Mouse (Mus musculus) B cell, adult 2 months (primary cell): Measurements from ENCODE around the gene Senp8.
"Not testable (repeated sequence)": the region's sequence is repeated elsewhere in the genome, so short reads cannot be mapped to it uniquely, and the experiment has no call there.

ENCODE experiments used
- DNase-seq, 2 experiments: peaks; one replicate each; pipeline ENCODE4 v3.0.0; 2022

Gene Senp8

GRCm38 (mm10) chr9:59750267-59751065 is at the start of gene Senp8, which contains the start of gene Myo9a:
TSS of gene Senp8 (minus strand) at chr9:59750710.
TSS of gene Myo9a (plus strand) at chr9:59750896.
- DNase-seq = peak; percentile 100

- not testable (repeated sequence) for DNase-seq
Observed at GRCm38 (mm10) chr9:59766966-59767461, 16.5 kb upstream of the Senp8 start.

DNA sequence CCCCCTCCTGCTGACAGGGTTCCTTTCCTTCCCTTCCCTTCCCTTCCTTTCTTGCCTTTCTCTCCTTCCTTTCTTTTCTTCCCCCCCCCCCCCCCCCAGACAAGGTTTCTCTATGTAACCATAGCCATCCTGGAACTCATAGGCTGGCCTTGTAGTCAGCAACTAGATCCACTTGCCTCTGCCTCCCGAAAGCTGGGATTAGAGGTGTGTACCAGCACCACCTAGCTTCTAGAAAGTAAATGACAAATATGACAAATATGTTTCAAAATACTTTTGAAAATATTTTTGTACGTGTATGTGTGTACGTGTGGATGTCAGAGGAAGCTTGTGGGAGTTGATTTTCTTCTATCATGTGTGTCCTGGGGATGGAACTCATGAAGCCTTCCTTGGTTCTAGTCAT is 10.0 kb upstream of the Senp8 start:
- no peak for DNase-seq

- not testable (repeated sequence) for DNase-seq
Observed at GRCm38 (mm10) chr9:59757016-59757415, 6.5 kb upstream of the Senp8 start.

DNA sequence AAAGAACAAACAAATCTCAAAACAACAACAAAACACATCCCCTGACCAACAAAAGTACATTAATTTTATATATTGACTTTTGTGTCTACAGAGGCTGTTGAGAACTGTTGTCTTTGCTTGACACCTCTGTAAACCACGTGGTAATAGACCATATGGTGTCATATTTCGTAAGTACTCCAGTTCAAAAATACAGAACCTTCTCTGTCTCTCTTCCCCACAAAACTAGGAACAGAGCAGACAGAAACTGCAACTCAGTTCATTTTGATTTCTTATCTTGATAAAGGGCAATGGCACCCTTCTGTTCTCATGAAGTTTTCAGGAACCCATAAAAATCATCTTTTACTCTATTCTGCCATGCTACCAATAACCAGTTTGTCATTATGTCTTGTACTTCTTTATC is 4.7 kb upstream of the Senp8 start:
- DNase-seq = no peak

- no peak for DNase-seq
Observed at GRCm38 (mm10) chr9:59751966-59752365, 1.5 kb upstream of the Senp8 start.

- DNase-seq = peak in 1 of 2 experiments; percentile 76
Observed at GRCm38 (mm10) chr9:59751066-59751581, 614 bp upstream of the Senp8 start.

DNA sequence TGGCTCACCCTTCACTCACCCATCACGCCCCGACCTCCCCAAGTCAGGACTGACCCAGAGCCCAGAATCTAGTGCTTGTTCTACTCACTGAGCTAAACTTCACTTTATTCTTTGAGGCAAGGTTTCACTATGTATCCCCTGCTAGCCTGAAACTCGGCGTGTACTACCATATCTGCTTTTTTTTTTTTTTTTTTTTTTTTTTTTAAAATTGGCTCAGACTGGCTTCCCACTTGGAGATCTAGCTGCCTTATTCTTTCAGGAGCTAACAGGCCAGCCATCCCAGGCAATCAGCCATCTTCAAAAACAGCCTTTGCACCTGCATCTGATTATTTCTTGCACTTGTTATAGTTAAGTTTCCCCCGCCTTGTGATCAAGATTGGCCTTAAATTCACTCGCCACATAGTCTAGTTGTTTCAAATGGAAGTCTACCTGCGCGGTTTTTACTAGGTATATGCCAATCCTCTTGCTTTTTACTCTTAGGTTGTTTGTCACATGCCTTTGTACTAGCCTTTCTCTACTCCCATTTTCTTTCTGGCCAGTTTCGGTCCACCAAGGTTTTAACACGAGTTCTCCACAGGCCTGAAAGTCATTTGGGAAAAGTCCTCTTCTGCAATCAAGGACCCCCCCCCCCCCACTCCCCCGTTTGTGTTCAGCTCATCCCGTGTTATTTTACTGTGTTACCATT is 787 bp downstream of the Senp8 start:
- DNase-seq = no peak

DNA sequence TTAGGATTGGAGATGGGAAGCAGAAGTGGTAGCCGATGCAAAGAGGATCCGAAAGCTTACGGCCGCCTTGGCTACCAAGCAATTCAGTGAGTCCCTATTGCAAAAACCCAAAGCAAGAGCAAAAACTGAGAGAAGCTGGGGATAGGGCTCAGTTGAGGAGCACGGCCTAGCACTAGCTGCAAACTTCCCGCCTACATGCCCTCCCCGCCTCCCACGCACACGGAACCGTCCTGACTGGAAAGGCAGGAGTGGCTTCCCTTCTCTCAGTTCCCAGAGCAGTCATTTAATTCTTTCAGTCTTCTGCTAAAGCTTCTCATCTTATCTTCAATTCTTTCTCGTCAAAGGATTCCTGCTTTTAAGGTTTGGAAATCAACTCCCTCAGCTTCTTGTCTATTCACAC is 1.5 kb downstream of the Senp8 start:
- DNase-seq = no peak

DNA sequence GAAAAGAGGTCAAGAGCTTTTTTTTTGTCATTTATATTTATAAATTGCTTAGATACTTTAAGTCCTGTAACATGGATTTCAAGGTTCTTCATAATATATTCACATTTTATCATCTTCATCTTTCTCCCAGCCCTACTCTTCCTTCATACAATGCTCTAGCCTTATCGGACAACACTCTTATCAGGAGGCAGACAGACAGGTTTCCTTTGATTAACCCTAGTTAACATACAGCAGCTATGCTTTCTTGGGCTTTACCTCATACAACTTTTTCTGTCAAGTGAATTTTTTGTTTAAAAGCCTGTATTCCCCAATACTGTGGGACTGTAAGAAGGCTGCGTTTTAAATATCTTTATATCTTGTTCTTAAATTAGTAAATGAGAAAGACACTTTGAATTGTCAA is 2.1 kb downstream of the Senp8 start:
- no peak for DNase-seq

DNA sequence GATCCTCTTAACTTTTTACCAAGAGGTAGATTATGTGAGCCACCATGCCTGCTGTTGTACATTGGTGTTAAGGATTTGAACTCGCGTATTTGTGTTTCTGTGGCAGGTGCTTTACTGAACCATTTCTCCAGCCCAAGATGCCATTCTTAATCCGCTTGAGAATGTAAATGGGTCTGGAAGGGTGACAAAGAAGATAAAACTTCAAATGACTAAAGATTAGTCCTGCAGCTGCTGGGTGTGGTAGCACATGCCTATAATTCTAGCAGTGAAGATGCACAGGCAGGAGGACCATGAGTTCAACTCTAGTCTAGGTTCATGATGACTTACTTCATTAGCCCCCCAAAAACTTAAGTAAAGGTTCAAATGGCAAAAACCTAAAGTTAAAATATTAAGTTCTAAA is 6.6 kb downstream of the Senp8 start:
- DNase-seq = no peak

- DNase-seq = no peak
Observed at GRCm38 (mm10) chr9:59740593-59740992, 9.9 kb downstream of the Senp8 start.

DNA sequence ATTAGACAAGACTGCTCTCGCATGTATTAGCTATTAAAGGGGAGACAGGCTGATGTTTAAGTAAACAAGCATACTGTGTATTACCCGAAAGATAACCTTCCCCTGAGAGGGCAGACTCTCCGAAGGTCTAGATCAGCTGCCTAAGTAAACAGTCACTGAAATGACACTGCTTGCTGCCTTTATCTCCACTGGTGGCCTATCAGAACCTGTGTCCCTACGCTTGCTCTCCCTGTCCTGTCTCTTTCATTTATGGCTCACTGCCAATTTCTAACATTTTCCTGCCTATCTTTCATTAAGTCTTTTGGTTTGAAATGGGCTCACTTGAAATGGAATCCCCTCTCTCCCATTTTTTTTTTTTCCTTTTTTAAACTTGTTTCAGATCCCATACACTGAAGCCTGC is 15.1 kb downstream of the Senp8 start:
- no peak for DNase-seq

- no peak for DNase-seq
Observed at GRCm38 (mm10) chr9:59733075-59733474, 17.4 kb downstream of the Senp8 start.

- no peak for DNase-seq
Observed at GRCm38 (mm10) chr9:59731136-59731535, 19.4 kb downstream of the Senp8 start.

- no peak for DNase-seq
Observed at GRCm38 (mm10) chr9:59727569-59728286, 22.8 kb downstream of the Senp8 start.

GRCm38 (mm10) chr9:59725515-59725914 is 25.0 kb downstream of the Senp8 start:
- DNase-seq = no peak

DNA sequence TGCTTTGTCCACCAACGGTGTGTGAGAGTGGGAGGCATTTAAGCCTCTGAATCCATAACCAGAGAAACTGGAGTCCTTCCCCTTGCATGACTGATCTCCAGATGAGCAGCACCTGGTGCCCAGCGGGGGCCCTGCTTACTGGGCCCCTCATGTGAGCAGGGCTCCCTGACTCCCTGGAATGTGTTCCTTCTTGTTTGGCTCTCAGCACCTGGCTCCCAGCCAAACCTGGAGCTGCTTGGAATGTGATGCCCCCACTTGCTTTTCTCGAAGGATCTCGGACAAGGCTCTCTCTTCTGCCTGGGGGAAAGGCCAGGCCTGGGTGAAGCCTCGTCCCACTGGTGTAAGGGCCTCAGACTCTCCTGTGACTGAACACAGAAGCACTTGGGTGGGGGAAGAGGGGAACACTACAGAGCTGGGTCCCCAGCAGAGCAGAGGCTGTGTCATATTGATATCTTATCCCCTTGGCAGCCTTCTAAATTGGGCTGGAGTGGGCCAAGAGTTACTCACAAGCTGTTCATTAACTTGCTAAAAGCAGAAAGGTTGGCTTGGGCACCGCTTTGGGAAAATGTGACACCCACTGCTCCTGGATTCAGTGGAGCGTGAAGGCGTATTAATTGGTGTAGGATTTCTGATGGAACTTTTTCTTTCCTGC is 26.6 kb downstream of the Senp8 start:
- DNase-seq = no peak

DNA sequence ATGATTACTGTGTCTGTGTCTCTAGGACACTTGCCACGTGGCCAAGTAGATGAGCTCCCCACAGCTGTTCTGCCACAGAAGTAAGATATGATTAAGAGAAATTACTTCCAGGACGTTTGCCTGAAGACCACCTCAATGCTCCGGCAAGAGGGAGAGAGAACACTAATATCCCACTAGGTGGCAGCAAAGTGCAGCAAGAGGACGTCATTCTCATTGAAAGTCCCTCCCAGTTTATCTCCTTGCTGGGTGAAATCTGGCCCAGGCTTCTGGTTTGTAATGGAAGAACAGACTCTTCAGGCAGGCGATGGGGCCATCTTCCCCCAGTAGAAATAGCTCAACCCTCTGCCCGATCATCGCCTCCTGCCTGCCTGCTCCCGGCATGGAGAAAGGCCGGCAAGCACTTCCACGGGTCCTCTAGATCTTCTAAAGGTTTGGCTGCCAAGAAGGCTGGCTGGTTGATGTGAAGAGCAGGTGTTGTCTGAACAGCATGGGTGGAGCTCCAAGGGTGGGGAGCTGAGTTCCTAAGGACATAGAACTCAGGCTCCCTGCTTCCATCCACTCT is 27.3 kb downstream of the Senp8 start:
- DNase-seq = peak; percentile 70 to 73

DNA sequence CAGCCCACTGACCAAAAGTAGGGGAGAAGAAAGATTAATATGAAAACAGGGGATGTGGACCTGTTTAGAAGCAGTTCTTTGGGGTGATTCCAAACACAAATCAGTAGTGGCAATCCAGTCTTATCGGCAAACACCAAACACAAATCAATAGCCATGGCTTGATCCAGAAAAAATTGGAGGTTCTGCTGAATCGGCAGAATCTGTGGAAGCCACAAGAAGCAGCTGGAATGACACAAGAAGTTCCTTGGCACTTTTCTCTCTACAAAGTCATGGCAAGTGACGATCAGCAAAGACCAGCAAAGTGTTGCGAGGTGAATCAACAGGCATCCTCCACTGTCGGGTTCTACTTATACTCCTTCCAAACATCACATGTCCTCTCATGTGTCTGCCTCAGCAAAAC is 29.4 kb downstream of the Senp8 start:
- DNase-seq = no peak

DNA sequence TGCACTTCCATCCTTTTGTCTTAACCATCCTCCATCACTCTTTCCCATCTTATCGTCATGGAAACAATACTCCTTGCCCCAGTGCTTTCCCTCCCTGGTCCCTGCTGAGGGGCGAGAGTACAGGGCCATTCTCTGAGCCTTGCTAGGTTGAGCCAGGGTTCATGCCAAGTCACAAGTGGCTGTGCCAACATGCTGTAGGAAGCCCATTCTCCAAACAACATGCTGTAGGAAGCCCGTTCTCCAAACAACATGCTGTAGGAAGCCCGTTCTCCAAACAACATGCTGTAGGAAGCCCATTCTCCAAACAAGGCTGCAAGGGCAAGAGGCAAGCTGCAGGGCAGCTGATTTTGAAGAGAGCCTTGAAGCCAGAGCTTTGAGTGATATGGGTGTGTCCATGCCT is 32.3 kb downstream of the Senp8 start:
- DNase-seq = no peak

DNA sequence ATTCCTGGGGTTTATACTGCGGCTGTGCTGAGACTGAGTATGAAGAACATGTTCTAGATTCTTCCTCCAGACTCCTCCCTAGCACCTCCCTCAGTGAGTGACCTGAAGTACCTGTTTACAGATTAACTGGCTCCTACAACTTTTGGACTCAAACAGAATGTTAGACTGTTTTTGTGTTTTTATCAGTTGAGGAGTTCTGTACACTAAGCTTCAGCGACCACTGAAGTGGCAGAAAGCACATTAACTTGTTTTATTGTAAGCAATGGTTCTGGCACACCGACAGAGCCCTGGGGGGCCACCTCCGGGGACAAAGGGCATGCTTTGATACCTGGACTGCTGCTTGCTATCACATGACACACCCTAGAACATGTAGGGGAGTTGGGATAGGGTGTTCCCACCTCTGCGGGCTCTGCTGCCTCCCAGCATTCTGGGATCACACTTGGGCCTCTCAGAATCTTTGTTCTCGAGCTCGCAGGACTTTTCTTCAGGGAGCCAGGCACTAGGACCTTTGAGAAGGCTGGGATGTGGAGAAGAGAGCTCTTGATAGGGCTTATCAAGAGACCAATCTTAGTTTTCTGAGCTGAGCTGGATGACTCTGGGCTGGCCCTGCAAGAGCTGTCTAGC is 34.1 kb downstream of the Senp8 start:
- DNase-seq = no peak
